ENCODE assay signal across 19 mouse cellular contexts in genomic region chr14:16044466-16044865, GRCm38 (mm10).
DNase-seq lines count a peak whose midpoint lies in the region; ATAC-seq lines count a peak whose summit lies in the region.
"Had no signal": no experiment of that assay in that cellular context is flagged by ENCODE, and none has a peak within 500 bp of the region (broad histone marks: within the 10 kb centered on the region; RNA-seq: fewer than 3 reads in every experiment).

No protein-coding gene starts in this region.

- ATAC-seq in cerebellum, adult (ENCODE audit: insufficient number of reproducible peaks, low FRiP score, low TSS enrichment), result no peak
- ATAC-seq: CD4-positive, CD25-positive, alpha-beta regulatory T cell, adult 4 months; forebrain, embryonic 14.5 days; hindbrain, embryonic 16.5 days; Patski had no signal

- DNase-seq in cerebellum, adult 11-12 months, result peak; percentile 4
- DNase-seq in cerebellum, postnatal 4 days (ENCODE audit: low spot score in 2 of 2), result no peak
- DNase-seq in cerebellum, postnatal 14 days, result peak; percentile 3 to 13
- DNase-seq in thymus, postnatal 14 days, result peak; percentile 26
- DNase-seq in thymus, postnatal 10 days (ENCODE audit: low spot score in 2 of 2), result no peak
- peak; percentile 6 for DNase-seq in brain, adult 2 months (ENCODE audit: low read depth, low spot score)
- DNase-seq in kidney, postnatal 14 days, result no peak
- DNase-seq: adrenal gland, adult 8-10 months; adrenal gland, postnatal 36 days; B cell, adult 2 months; gastrocnemius, postnatal 36 days; heart, adult 11 months; heart, postnatal 36 days; kidney, adult 11 months had no signal

Comparison
In these comparisons a context has a peak if more than half of its experiments do, and no peak if none do; other contexts are left out.
1. DNase-seq: peak in cerebellum, adult 11-12 months (single experiment), cerebellum, postnatal 14 days (2 of 2), thymus, postnatal 14 days (single experiment) and brain, adult 2 months (single experiment); none in cerebellum, postnatal 4 days (0 of 2), thymus, postnatal 10 days (0 of 2) and kidney, postnatal 14 days (single experiment).